Mouse (Mus musculus) heart, adult 8-10 months (tissue): ENCODE results near the gene Gckr. TPM values are rescaled to one million over a fixed set of nuclear protein-coding genes. Genes with fewer than 3 reads are reported as not detected.
A peak's percentile ranks its signal among the peaks of the same experiment; 100 is the strongest.
"Not testable (repeated sequence)": the region's sequence is repeated elsewhere in the genome, so short reads cannot be mapped to it uniquely, and the experiment has no call there.

Experiments used
- DNase-seq: peaks from one replicate; pipeline ENCODE4 v3.0.0; 2022; ENCODE audit warnings: low spot score
- total RNA-seq, 4 experiments: library from RNA; stranded (reverse); gene quantifications; 2 replicates each; pipeline ENCODE4 v1.2.4; 2022

Gckr gene
- total RNA-seq, 4 experiments from 2014 or later = not detected

DNA sequence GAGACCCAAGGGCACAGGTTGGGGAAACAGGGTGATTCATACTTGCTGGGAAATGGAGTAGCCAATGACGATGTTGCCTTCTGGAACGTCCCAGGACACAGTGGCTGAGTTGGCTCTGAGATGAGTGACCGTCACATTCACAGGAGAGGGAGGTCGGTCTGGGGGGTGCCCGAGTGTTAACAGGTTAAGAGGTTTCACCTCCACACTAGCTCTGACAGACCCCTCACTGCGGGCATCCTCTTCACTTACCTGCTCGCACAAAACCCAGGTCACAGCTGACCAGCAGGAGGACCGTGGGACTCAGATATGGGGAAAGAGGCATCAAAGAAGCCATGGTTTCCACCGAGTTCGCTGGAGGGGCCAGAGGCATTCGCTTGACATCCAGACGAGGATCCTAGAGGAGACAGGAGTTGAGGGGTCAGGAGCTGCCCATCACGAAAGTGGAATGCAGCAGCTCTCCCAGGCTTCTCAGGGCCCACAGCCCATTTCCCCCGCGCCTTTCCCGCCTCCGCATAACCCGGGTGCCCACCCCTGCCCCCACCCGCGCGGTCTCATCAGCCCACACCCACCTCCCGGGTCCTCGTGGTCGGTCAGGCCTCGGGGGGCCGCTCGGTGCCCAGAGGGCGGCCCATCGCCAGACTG is 2.2 kb upstream of the Gckr start:
- no peak for DNase-seq

DNA sequence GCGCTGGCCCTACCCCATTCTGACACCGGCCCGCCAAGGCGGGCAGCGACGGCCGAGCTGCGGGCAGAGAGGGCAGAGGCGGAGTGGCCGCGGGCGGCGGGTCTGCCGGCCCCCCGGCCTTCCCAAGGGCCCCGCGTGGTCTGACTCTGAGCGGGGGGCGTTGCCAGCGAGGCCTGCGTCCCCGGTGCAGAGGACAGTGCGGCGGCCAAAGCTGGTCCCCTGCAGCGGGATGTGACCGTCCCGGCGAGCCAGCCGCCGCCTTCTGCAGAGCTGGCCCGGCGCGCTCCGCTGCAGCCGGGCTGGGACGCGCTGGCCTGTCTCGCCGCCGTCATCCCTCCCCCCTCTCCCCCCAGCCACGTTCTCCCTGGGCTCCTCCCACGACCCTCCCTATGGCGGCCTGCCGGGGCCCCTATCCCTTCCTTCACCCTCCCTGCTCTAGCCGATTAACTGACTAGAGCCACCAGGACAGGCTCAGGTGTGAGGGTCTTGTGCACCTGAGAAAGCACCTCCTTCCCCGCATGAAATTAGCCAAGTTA is 1.6 kb upstream of the Gckr start, which contains the start of gene Fndc4:
Fndc4 (minus strand) TSS at position 475 of the 536 bp plus-strand sequence.
- DNase-seq = no peak

DNA sequence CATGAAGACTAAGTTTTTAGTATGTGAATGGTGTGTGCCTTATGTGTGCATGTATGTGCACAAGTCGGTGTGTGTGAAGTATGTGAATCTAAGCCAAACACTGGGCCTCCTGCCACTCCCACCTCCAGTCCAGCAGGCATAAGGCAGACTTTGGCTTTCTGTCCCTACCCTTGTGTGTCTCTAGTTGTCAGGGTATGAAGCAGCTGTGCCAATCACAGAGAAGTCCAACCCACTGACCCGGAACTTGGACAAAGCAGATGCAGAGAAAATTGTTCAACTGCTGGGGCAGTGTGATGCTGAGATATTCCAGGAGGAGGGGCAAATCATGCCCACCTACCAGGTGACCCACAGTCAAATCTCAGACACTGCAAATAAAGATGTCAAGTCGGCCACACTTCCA is 738 bp downstream of the Gckr start:
- DNase-seq = no peak

DNA sequence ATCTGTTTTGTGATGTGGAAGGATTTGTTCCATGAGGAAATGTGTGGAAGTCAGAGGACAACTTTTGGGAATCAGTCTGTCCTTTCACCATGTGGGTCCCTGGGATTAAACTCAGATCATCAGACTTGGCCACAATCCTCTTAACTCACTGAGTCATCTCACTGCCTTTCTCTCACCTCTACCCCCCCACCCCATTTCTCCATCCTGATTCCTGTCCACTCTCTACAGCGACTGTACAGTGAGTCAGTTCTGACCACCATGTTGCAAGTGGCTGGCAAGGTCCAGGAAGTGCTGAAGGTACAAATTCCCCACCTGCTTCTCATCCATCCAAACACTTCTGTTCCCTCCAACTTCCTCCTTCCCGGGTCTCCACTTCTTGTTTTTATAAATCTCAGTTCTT is 1.2 kb downstream of the Gckr start:
- no peak for DNase-seq

DNA sequence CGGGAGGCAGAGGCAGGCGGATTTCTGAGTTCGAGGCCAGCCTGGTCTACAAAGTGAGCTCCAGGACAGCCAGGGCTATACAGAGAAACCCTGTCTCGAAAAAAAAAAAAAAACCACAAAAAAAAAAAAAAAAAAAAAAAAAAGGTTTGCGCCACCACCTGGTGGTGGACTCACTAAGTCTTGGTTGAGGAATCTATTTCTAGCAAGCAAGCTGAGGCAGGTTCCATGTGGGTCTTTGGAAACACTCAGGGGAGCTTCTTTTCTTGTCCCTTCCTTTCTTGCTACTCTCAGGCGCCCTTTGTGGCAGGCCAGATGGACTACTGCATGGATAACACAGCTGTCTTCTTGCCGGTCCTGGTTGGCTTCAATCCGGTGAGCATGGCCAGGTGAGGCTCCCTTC is 4.6 kb downstream of the Gckr start:
- no peak for DNase-seq

DNA sequence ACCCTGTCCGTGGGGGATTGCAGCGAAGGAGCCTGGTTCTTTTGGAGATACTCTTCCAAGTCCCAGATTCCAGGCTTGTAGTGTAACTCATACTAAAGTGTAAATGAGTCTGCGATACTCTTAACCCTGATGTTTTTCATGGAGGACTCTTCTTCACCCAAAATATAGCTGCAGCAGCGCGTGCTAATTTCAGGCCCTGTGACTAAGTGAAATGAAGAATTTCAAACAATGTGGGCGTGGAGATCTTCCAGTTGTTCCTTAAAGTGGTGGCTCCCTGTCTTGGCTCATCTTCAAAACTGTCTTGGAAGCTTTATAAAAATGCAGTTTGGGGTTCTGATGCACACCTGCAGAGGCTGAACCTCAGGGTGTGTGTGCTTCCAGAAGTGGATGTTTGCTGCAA is 5.8 kb downstream of the Gckr start:
- no peak for DNase-seq

DNA sequence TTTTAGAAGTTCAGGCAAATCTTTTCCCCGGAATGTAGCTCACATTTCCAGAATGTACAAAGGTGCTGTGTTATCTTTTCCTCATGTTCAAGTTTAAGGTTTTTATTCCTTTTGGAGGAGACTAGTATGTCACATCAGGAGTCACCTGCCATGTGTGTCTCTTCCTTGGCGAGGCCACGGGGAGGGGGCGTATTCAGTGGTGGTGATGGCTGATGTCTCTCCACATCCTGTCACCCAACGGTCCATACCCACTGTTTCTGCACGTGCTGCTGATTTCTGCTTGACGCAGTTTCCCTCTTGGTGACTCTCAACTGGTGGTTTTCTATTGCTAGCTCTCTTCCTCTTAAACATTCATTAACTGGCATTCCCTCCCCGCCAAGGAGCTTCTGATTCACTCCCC is 15.6 kb downstream of the Gckr start:
- no peak for DNase-seq

DNA sequence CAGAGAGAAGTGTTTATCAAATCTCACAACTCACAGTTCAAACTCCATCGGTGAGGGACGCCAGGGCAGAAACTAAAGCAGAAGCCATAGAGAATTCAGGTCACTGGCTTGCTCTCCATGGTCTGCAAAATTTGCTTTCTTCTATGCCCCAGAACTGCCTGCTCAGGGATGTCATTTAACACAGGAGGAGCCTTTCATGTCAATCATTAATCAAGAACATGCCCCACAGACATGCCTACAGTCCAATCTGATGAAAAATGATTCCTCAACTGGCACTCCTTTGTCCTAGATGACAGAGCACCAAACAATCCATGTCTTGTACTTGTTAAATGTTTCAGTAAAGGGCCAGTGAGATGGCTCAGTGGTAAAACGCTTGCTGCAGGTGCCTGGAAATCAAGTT is 25.5 kb downstream of the Gckr start:
- DNase-seq = no peak

DNA sequence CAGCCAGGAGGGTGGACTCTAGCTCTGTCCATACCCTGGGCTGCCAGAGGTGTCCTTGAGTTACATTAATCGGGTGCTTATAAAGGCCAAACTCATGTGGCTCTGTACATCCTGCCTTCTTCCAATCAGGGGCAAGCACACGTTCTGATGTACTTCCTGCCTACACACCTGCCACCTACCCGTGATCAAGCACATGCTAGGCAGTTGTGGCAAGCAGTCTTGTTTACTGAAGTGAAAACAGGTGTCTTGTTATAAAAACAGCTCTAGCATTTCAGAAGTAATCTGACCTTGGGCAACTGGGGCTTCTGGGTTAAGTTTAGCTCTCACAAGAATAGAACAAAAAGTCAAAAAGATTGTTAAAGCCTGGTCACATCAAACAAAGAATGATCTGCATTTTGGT is 26.8 kb downstream of the Gckr start:
- DNase-seq = no peak

DNA sequence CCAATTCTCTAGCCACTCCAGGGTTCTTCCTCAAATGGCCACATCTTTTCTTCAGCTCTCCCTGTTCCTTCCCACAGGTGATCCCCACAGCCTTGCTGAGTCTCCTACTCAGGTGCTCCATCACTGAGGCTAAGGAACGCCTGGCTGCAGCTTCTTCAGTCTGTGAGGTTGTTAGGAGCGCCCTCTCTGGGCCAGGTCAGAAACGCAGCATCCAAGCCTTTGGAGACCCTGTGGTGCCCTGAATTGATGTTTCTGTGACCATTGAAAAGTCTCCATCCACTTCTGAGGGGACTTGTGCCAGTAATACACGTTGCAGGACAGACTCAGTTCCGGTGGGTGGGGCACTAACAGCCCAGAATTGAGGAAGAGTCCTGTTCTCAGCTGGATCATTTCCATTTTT is 29.6 kb downstream of the Gckr start:
- no peak for DNase-seq

DNA sequence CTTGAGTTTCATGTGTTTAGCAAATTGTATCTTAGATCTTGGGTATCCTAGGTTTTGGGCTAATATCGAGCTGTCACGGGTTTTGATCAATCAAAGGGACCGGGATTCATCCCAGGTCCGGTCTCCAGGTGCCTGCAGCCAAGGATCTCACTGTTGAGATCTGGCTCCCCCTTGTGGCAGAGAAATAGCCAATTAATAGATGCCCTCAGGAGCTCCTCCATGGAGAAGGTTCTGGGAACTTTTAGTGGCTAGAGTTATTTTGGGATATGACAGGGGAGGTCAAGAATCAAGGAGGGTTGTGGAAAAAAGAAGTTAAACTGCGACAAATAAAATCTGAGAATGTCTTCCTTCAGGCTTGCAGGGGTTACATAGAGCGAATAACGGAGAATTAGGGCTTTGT is 31.0 kb downstream of the Gckr start:
- peak; percentile 74 for DNase-seq

DNA sequence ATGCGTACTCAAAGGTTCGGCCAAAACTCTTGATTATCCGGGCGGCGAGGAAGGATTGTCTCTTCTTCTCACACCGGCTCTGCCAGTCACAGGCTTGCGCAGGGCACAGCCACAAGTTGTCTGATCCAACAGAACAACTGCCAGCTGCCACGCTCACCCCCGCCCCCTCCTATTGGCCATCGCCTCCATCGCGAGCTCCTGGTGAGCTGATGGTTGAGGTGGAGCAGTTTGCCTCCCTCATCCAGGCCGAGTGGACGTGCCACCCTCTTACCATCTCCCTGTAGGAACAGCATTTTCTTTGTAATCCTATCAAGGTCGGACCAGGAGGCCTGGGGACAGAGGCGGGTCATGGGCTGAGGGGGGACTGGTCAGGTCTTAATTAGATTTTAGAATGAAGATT is 60.3 kb downstream of the Gckr start:
- not testable (repeated sequence) for DNase-seq

DNA sequence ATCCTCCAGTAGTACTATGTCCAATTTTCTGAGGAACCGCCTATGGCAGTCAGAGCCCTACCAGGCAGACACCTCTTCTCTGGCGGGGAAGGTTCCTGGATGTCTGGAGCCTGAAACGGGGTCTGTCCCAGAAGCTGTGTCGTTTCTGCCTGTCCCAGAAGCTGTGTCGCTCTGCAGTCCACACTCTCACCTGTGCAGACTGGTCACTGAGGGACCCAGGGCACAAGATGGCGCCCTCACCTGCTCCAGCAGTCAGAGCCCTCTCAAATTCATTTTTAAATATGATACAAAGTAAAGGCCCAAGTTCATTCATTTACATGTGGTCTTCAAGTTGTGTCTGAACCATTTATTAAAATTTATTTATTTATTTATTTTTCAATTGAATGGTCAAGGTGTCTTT is 63.7 kb downstream of the Gckr start:
- DNase-seq = no peak

Other genes starting within 250 kb of the Gckr start
- 10 to 100 TPM; 51.3 to 56.5 (median 53.1) TPM for gene Atraid, start 249.1 kb upstream of the Gckr start, total RNA-seq
- gene Slc5a6, start 248.5 kb upstream of the Gckr start, total RNA-seq = 10 to 100 TPM; 10.8 to 18.8 (median 12.4) TPM
- 10 to 100 TPM; 13.0 to 17.3 (median 16.3) TPM for gene Cad, start 242.7 kb upstream of the Gckr start, total RNA-seq
- gene Dnajc5g, start 191.2 kb upstream of the Gckr start, total RNA-seq = not detected
- gene Slc30a3, start 189.2 kb upstream of the Gckr start, total RNA-seq = under 1 TPM in 1 of 4 experiments, not detected in 3; 0.16 TPM
- gene Trim54, start 180.7 kb upstream of the Gckr start, total RNA-seq = 100 to 1,000 TPM; 360 to 427 (median 392) TPM
- not detected for gene Ucn, start 158.6 kb upstream of the Gckr start, total RNA-seq
- gene Mpv17, start 143.2 kb upstream of the Gckr start, total RNA-seq = 10 to 100 TPM; 48.1 to 63.1 (median 53.9) TPM
- 1 to 10 TPM in 1 of 4 experiments, under 1 TPM in 3; 0.29 to 3.4 (median 0.55) TPM for gene Gm29609, start 117.5 kb upstream of the Gckr start, total RNA-seq
- 10 to 100 TPM; 23.6 to 33.3 (median 26.4) TPM for gene Gtf3c2, start 117.3 kb upstream of the Gckr start, total RNA-seq
- 10 to 100 TPM; 62.1 to 65.5 (median 62.7) TPM for gene Snx17, start 104.2 kb upstream of the Gckr start, total RNA-seq
- 10 to 100 TPM; 40.2 to 53.8 (median 44.7) TPM for gene Eif2b4, start 104.0 kb upstream of the Gckr start, total RNA-seq
- 10 to 100 TPM in 1 of 4 experiments, 1 to 10 TPM in 3; 7.1 to 11.2 (median 8.1) TPM for gene Zfp513, start 95.1 kb upstream of the Gckr start, total RNA-seq
- gene Ppm1g, start 76.8 kb upstream of the Gckr start, total RNA-seq = 10 to 100 TPM; 45.3 to 71.9 (median 57.3) TPM
- gene Nrbp1, start 56.6 kb upstream of the Gckr start, total RNA-seq = 10 to 100 TPM; 75.9 to 87.9 (median 81.8) TPM
- under 1 TPM in 2 of 4 experiments, not detected in 2; 0.72 to 0.87 TPM for gene Gm9970, start 56.2 kb upstream of the Gckr start, total RNA-seq
- 1 to 10 TPM; 1.3 to 2.5 (median 1.6) TPM for gene Krtcap3, start 45.8 kb upstream of the Gckr start, total RNA-seq
- 10 to 100 TPM; 33.9 to 50.7 (median 42.3) TPM for gene Ift172, start 6.3 kb upstream of the Gckr start, total RNA-seq
- gene Fndc4, start 1.4 kb upstream of the Gckr start, total RNA-seq = 1 to 10 TPM; 2.6 to 5.6 (median 5.2) TPM
- 10 to 100 TPM; 24.5 to 27.2 (median 26.8) TPM for gene Zfp512, start 155.0 kb downstream of the Gckr start, total RNA-seq
- under 1 TPM in 1 of 4 experiments, not detected in 3; 0.22 TPM for gene 4930548H24Rik, start 188.3 kb downstream of the Gckr start, total RNA-seq
- gene Gpn1, start 197.3 kb downstream of the Gckr start, total RNA-seq = 10 to 100 TPM; 23.0 to 27.7 (median 24.3) TPM
- 10 to 100 TPM; 20.2 to 24.4 (median 23.1) TPM for gene Slc4a1ap, start 229.6 kb downstream of the Gckr start, total RNA-seq
- 10 to 100 TPM; 12.8 to 13.8 (median 12.9) TPM for gene Supt7l, start 230.4 kb downstream of the Gckr start, total RNA-seq